Mouse (Mus musculus): ENCODE data around the gene Fpr-rs7. TPM values are rescaled to one million over a fixed set of nuclear protein-coding genes. Genes with fewer than 3 reads are reported as not detected.
A peak's percentile ranks its signal among the peaks of the same experiment; 100 is the strongest.

The Fpr-rs7 gene
- polyA plus RNA-seq (2014; fragmentation: Nextera tagmentation; extraction: Ambion mirVana) = not detected in 2 replicates

DNA sequence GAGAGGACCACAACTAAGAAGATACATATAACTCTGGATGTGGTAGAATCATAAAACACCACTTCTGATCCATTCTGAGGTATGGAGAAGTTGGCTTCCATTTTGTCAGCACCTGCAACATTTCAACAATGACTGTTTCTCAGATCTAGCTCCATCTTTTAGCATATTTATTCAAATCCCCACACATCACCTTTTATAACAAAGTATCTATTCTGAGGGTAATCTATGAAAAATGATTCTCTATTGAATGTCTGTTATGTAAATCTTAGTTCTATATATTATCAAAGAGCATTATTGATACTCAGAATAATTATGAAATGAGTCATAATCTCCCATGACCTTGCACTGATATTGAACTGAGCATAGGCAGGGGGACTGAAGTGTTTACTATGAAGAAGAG, at the start of gene Fpr-rs7:
Gene Fpr-rs7, minus strand, starts transcription at position 101 of the 400 bp plus-strand sequence.
- Histone ChIP-seq H3K4me1 (replicated peaks; ENCODE audit: control insufficient read depth, insufficient read depth, low read length) (no peaks in the 10 kb centered on the region), H3K4me2 (ENCODE audit: low read length) (no peak within 1 kb of the TSS)

DNA sequence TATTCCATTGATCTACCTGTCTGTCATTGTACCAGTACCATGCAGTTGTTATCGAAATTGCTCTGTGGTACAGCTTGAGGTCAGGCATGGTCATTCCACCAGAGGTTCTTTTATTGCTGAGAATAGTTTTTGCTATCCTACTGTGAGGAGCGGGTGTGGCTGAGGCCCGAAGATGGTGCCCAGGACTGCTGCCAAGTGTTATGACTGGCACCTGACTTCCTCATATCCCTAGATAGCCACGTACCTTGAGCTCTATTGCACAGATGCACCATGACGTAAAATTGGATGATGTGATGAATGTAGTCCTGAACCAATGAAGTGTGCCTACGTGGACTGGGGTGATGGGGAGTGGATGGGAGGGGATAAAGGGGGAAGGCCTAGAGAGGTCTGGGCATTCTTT, 39.9 kb downstream of the Fpr-rs7 start:
- no peaks in the 10 kb centered on the region for H3K36me3 ChIP-seq (ENCODE audit: control insufficient read depth, insufficient read depth, low read length)
- H3K4me1 ChIP-seq (replicated peaks; ENCODE audit: control insufficient read depth, insufficient read depth, low read length) = no peaks in the 10 kb centered on the region
- H3K4me2 ChIP-seq (ENCODE audit: low read length) = no peak overlapping the region
- H3K4me3 ChIP-seq (ENCODE audit: low read depth, low read length) = no peak overlapping the region
- no peaks in the 10 kb centered on the region for H3K27me3 ChIP-seq (replicated peaks; ENCODE audit: control insufficient read depth, insufficient read depth, low read length)
- no peak for DNase-seq (ENCODE audit: low spot score)
- ATAC-seq (replicated peaks; ENCODE audit: low FRiP score, low TSS enrichment, low read depth) = no peak
- no peak overlapping the region for H3K27ac ChIP-seq (ENCODE audit: low read depth)
- no peak overlapping the region for H3K9ac ChIP-seq (ENCODE audit: low read length)
- 79% methylated on average over 6 of the region's 6 CpGs for WGBS
- no peaks in the 10 kb centered on the region for H3K9me3 ChIP-seq (ENCODE audit: control insufficient read depth, low read length)

More for the DNA sequence above, at the start of gene Fpr-rs7:
- Histone ChIP-seq H3K36me3 (ENCODE audit: control insufficient read depth, insufficient read depth, low read length) (no peaks in the 10 kb centered on the region), H3K9ac (ENCODE audit: low read length) (no peak within 1 kb of the TSS), H3K27me3 (replicated peaks; ENCODE audit: control insufficient read depth, insufficient read depth, low read length) (no peaks in the 10 kb centered on the region), H3K27ac (ENCODE audit: low read depth) (no peak within 1 kb of the TSS), H3K9me3 (ENCODE audit: control insufficient read depth, low read length) (0 out of 2 replicates have a peak, but pooled peaks cover 4% of the 10 kb centered on the region), H3K4me3 (ENCODE audit: low read depth, low read length) (no peak within 1 kb of the TSS)
- ATAC-seq (replicated peaks; ENCODE audit: low FRiP score, low TSS enrichment, low read depth) (no peak), DNase-seq (ENCODE audit: low spot score) (no peak)

DNA sequence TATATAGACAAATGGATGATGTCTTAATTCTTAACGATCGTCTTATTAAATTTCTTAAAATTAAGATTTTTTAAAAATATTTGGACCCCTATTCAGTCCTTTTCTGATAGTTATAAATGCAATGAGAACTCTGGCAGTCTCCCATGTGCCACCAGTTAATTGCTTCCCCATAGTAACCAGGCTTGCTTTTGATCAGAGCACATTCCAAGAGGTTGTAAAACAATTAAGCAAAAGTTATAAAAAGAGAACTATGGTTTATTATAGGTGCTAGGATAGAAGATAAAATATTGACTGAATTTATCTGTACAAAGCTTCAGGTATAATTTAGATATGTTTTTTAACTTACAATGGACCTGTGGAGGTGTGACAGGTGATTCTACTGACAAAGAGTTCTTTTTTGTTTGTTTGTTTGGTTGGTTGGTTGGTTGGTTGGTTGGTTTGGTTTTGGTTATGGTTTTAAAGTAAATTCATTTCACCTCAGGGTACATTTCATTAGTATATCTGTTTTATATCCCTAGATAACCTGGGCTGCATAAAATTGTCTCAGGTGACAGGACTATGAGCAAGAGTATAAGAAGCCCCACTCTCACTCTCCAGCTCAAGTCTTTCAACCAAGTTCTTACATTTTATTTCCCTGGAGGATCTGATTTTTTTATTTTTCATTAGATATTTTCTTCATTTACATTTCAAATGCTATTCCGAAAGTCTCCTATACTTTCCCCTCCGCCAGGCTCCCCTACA, 42.2 kb downstream of the Fpr-rs7 start:
- no peak for DNase-seq (ENCODE audit: low spot score)
- Histone ChIP-seq H3K27ac (ENCODE audit: low read depth) (no peak overlapping the region), H3K9me3 (ENCODE audit: control insufficient read depth, low read length) (no peaks in the 10 kb centered on the region), H3K4me2 (ENCODE audit: low read length) (no peak overlapping the region), H3K9ac (ENCODE audit: low read length) (no peak overlapping the region), H3K4me3 (ENCODE audit: low read depth, low read length) (no peak overlapping the region), H3K36me3 (ENCODE audit: control insufficient read depth, insufficient read depth, low read length) (no peaks in the 10 kb centered on the region), H3K4me1 (replicated peaks; ENCODE audit: control insufficient read depth, insufficient read depth, low read length) (no peaks in the 10 kb centered on the region), H3K27me3 (replicated peaks; ENCODE audit: control insufficient read depth, insufficient read depth, low read length) (no peaks in the 10 kb centered on the region)
- 86% methylated on average over 4 of the region's 4 CpGs for WGBS
- ATAC-seq (replicated peaks; ENCODE audit: low FRiP score, low TSS enrichment, low read depth) = peak; percentile 86

Other genes starting within 250 kb of the Fpr-rs7 start
- not detected in 2 replicates for gene Vmn2r104, start 65.9 kb downstream of the Fpr-rs7 start, polyA plus RNA-seq (2014; fragmentation: Nextera tagmentation; extraction: Ambion mirVana)
- not detected in 2 replicates for gene Fpr-rs6, start 68.9 kb upstream of the Fpr-rs7 start, polyA plus RNA-seq (2014; fragmentation: Nextera tagmentation; extraction: Ambion mirVana)
- gene Vmn2r105, start 120.8 kb upstream of the Fpr-rs7 start, polyA plus RNA-seq (2014; fragmentation: Nextera tagmentation; extraction: Ambion mirVana) = not detected in 2 replicates
- not detected in 2 replicates for gene Vmn2r106, start 171.3 kb upstream of the Fpr-rs7 start, polyA plus RNA-seq (2014; fragmentation: Nextera tagmentation; extraction: Ambion mirVana)
- not detected in 2 replicates for gene Vmn2r107, start 231.0 kb upstream of the Fpr-rs7 start, polyA plus RNA-seq (2014; fragmentation: Nextera tagmentation; extraction: Ambion mirVana)

Measured in intestine, embryonic 14.5 days (tissue).